Mouse (Mus musculus) forebrain, embryonic 14.5 days (tissue): Measurements from ENCODE around the gene Atxn1. TPM values are rescaled to one million over a fixed set of nuclear protein-coding genes. Genes with fewer than 3 reads are reported as not detected.

ENCODE experiments used
- ATAC-seq: fragments of 200-750 bp; cut with Nextera tagmentation; 2 replicates; pipeline ENCODE4 v1.8.0; 2017; ENCODE audit warnings: mild to moderate bottlenecking, moderate library complexity
- DNase-seq: peaks from one replicate; pipeline ENCODE4 v3.0.0-alpha.2; 2015; ENCODE audit warnings: low spot score
- H3K27ac ChIP-seq: fragments of 300-500 bp; sonication (generic); 2 replicates; pipeline ENCODE4 v1.5.1; 2014; ENCODE audit warnings: low read depth, mild to moderate bottlenecking, control low read depth, low read length, moderate library complexity
- H3K27me3 ChIP-seq: fragments of 300-500 bp; sonication (generic); replicated peaks from 2 replicates; pipeline ENCODE4 v1.6.1; 2014; ENCODE audit warnings: low read length, control low read depth, mixed read lengths; ENCODE audit not compliant: control insufficient read depth, insufficient read depth
- H3K36me3 ChIP-seq: fragments of 300-500 bp; sonication (generic); 2 replicates; pipeline ENCODE4 v1.6.1; 2014; ENCODE audit warnings: low read length, control low read depth; ENCODE audit not compliant: control insufficient read depth, insufficient read depth
- H3K4me1 ChIP-seq: fragments of 300-500 bp; sonication (generic); 2 replicates; pipeline ENCODE4 v1.6.1; 2014; ENCODE audit warnings: antibody characterized with exemption, low read length, control low read depth; ENCODE audit not compliant: control insufficient read depth, insufficient read depth
- H3K4me2 ChIP-seq: fragments of 300-500 bp; sonication (generic); 2 replicates; pipeline ENCODE4 v1.6.1; 2014; ENCODE audit warnings: mild to moderate bottlenecking, control low read depth, low read length
- H3K4me3 ChIP-seq: fragments of 300-500 bp; sonication (generic); 2 replicates; pipeline ENCODE4 v1.5.1; 2014; ENCODE audit warnings: low read depth, low read length, control low read depth
- H3K9ac ChIP-seq: fragments of 300-500 bp; sonication (generic); 2 replicates; pipeline ENCODE4 v1.6.1; 2014; ENCODE audit warnings: mild to moderate bottlenecking, low read length, control low read depth, moderate library complexity
- H3K9me3 ChIP-seq: fragments of 300-500 bp; sonication (generic); replicated peaks from 2 replicates; pipeline ENCODE4 v1.6.1; 2016; ENCODE audit warnings: low read length, control low read depth, mixed read lengths; ENCODE audit not compliant: control insufficient read depth
- WGBS: fragments of 180-500 bp; shearing (Covaris S2); extraction: QIAGEN DNeasy Blood & Tissue Kit; methylation state at CpG from one replicate; pipeline ENCODE4 v1.1.7; 2014; 5-methylcytosine and 5-hydroxymethylcytosine counted together
- polyA plus RNA-seq: library from polyadenylated mRNA; unstranded; fragments of >200 nt; fragmentation: Nextera tagmentation; extraction: Ambion mirVana; gene quantifications from 2 replicates; pipeline ENCODE4 v1.2.1, GENCODE M21; 2014

The Atxn1 gene
- polyA plus RNA-seq, 1 experiment from 2014 or later, result 4.3 TPM

- H3K27me3 ChIP-seq, result no peaks in the 10 kb centered on the region
- H3K4me1 ChIP-seq, result no peaks in the 10 kb centered on the region
- no peak overlapping the region for H3K4me3 ChIP-seq
- WGBS, result 98% methylated on average over 6 of the region's 6 CpGs
- no peaks in the 10 kb centered on the region for H3K36me3 ChIP-seq
- ATAC-seq, result no peak
- H3K4me2 ChIP-seq, result no peak overlapping the region
- no peak overlapping the region for H3K27ac ChIP-seq
- DNase-seq, result no peak
- H3K9me3 ChIP-seq, result no peaks in the 10 kb centered on the region
- H3K9ac ChIP-seq, result no peak overlapping the region
Observed at GRCm38 (mm10) chr13:45696009-45696408, 268.8 kb downstream of the Atxn1 start.

GRCm38 (mm10) chr13:45694921-45695437 lies 269.8 kb downstream of the Atxn1 start:
- no peaks in the 10 kb centered on the region for H3K36me3 ChIP-seq
- H3K27me3 ChIP-seq, result no peaks in the 10 kb centered on the region
- DNase-seq (no peak), ATAC-seq (no peak)
- no peaks in the 10 kb centered on the region for H3K9me3 ChIP-seq
- no peak overlapping the region for H3K27ac ChIP-seq
- no peak overlapping the region for H3K4me2 ChIP-seq
- WGBS, result 95% methylated on average over 12 of the region's 12 CpGs
- no peak overlapping the region for H3K4me3 ChIP-seq
- peaks cover 3% of the 10 kb centered on the region; the same call in 1 of the 2 replicates for H3K4me1 ChIP-seq
- no peak overlapping the region for H3K9ac ChIP-seq

GRCm38 (mm10) chr13:45693953-45694352 lies 270.9 kb downstream of the Atxn1 start:
- ATAC-seq (no peak), DNase-seq (no peak)
- Histone ChIP-seq H3K4me2 (no peak overlapping the region), H3K36me3 (no peaks in the 10 kb centered on the region), H3K27me3 (no peaks in the 10 kb centered on the region), H3K9ac (no peak overlapping the region), H3K4me1 (peaks cover 3% of the 10 kb centered on the region; the same call in 1 of the 2 replicates), H3K4me3 (no peak overlapping the region), H3K27ac (no peak overlapping the region), H3K9me3 (no peaks in the 10 kb centered on the region)
- 88% methylated on average over 9 of the region's 9 CpGs for WGBS

DNA sequence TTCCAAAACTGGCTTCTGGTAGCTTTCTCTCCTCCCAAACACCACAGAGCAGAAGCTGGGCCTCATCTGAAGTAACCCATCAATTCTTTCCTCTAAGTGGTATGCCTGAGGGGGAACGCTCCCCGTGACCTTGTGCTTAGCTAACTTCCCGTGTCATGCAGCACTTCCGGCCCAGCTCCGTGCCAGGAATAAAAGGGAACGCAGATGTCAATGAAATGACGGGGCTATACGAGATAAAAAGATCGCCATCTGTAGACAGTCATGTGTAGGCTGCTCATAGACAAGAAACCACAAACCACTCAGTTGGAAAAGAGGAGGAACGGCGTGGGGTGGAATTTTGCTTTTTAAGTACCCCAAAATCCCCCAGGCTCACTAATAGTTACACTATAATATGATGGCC lies 271.3 kb downstream of the Atxn1 start:
- Histone ChIP-seq H3K4me3 (no peak overlapping the region), H3K9ac (no peak overlapping the region), H3K27me3 (no peaks in the 10 kb centered on the region), H3K4me2 (no peak overlapping the region), H3K36me3 (no peaks in the 10 kb centered on the region), H3K9me3 (no peaks in the 10 kb centered on the region), H3K27ac (no peak overlapping the region), H3K4me1 (peaks cover 3% of the 10 kb centered on the region; the same call in 1 of the 2 replicates)
- 80% methylated on average over 11 of the region's 11 CpGs for WGBS
- ATAC-seq, result no peak
- DNase-seq, result no peak

GRCm38 (mm10) chr13:45693126-45693525 lies 271.7 kb downstream of the Atxn1 start:
- H3K36me3 ChIP-seq, result no peaks in the 10 kb centered on the region
- peaks cover 3% of the 10 kb centered on the region; the same call in 1 of the 2 replicates for H3K4me1 ChIP-seq
- no peaks in the 10 kb centered on the region for H3K9me3 ChIP-seq
- WGBS, result 90% methylated on average over 4 of the region's 4 CpGs
- H3K9ac ChIP-seq, result no peak overlapping the region
- ATAC-seq (no peak), DNase-seq (no peak)
- no peaks in the 10 kb centered on the region for H3K27me3 ChIP-seq
- H3K4me2 ChIP-seq, result no peak overlapping the region
- H3K4me3 ChIP-seq, result no peak overlapping the region
- H3K27ac ChIP-seq, result no peak overlapping the region

DNA sequence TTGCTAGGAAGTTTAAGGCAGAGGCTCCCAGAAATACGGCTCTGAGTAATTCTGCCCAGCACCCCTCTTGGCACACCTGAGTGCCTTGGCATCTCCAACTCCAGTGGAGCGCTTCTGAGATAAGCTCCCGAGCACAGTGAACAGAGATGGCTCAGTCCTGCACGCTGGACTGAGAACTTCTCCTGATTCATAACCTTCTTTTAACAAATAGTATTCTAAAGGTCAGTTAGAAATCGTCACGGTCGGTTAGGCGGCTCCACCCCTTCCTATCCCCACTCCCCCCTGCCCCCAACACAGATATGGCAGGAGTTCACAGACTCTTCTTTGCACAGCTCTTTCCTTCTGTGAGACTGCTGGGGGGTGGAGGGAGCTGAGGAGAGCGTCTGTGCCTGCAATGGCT lies 272.4 kb downstream of the Atxn1 start:
- no peak overlapping the region for H3K27ac ChIP-seq
- H3K9me3 ChIP-seq, result no peaks in the 10 kb centered on the region
- H3K9ac ChIP-seq, result no peak overlapping the region
- peaks cover 3% of the 10 kb centered on the region; the same call in 1 of the 2 replicates for H3K4me1 ChIP-seq
- no peak for DNase-seq
- no peak for ATAC-seq
- 75% methylated on average over 9 of the region's 9 CpGs for WGBS
- H3K4me3 ChIP-seq, result no peak overlapping the region
- H3K27me3 ChIP-seq, result no peaks in the 10 kb centered on the region
- H3K4me2 ChIP-seq, result no peak overlapping the region
- no peaks in the 10 kb centered on the region for H3K36me3 ChIP-seq

- ATAC-seq (no peak), DNase-seq (no peak)
- WGBS, result 77% methylated on average over 1 of the region's 1 CpGs
- Histone ChIP-seq H3K9me3 (no peaks in the 10 kb centered on the region), H3K4me3 (no peak overlapping the region), H3K9ac (no peak overlapping the region), H3K4me2 (no peak overlapping the region), H3K27ac (no peak overlapping the region), H3K27me3 (no peaks in the 10 kb centered on the region), H3K36me3 (no peaks in the 10 kb centered on the region), H3K4me1 (peaks cover 3% of the 10 kb centered on the region; the same call in 1 of the 2 replicates)
Observed at GRCm38 (mm10) chr13:45690426-45690825, 274.4 kb downstream of the Atxn1 start.

DNA sequence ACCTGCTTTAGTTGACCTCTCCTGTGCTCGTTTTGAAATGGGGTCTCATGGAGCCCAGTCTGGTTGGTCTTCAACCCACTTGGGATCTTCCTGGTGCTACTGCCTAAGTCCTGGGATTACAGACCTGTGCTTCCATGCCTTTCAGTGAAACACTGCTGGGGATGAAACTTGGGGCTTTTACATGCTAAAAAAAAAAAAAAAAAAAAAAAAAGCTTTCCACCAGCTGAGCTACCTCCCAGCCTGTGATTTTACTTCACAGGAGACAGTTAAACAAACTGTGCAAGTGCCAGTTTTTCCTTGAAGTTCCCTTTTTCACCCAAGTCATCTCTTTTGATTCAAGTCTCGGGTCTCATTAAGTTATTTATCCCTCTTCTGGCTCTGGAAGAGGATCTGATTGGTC lies 275.9 kb downstream of the Atxn1 start:
- no peaks in the 10 kb centered on the region for H3K36me3 ChIP-seq

GRCm38 (mm10) chr13:45687581-45687980 lies 277.2 kb downstream of the Atxn1 start:
- no peaks in the 10 kb centered on the region for H3K27me3 ChIP-seq
- H3K9ac ChIP-seq, result no peak overlapping the region
- H3K4me3 ChIP-seq, result no peak overlapping the region
- H3K27ac ChIP-seq, result no peak overlapping the region
- peaks cover 3% of the 10 kb centered on the region; the same call in 1 of the 2 replicates for H3K4me1 ChIP-seq
- H3K36me3 ChIP-seq, result no peaks in the 10 kb centered on the region
- no peaks in the 10 kb centered on the region for H3K9me3 ChIP-seq
- 91% methylated on average over 8 of the region's 8 CpGs for WGBS
- ATAC-seq, result no peak
- no peak for DNase-seq
- no peak overlapping the region for H3K4me2 ChIP-seq

More for the DNA sequence above, 275.9 kb downstream of the Atxn1 start:
- Histone ChIP-seq H3K4me3 (no peak overlapping the region), H3K27ac (no peak overlapping the region), H3K9me3 (no peaks in the 10 kb centered on the region), H3K4me2 (no peak overlapping the region), H3K27me3 (no peaks in the 10 kb centered on the region), H3K9ac (no peak overlapping the region), H3K4me1 (peaks cover 3% of the 10 kb centered on the region; the same call in 1 of the 2 replicates)
- 37% methylated on average over 2 of the region's 2 CpGs for WGBS
- DNase-seq (no peak), ATAC-seq (no peak; the same call in 1 of the 2 replicates)
